Mouse (Mus musculus) neural tube, embryonic 15.5 days (tissue): ENCODE measurements around the gene Sytl2. TPM values are rescaled to one million over a fixed set of nuclear protein-coding genes. Genes with fewer than 3 reads are reported as not detected.

Source experiments
- ATAC-seq: fragments of 200-750 bp; cut with Nextera tagmentation; 2 replicates; pipeline ENCODE4 v1.8.0; 2017; ENCODE audit warnings: mild to moderate bottlenecking, moderate TSS enrichment, moderate library complexity; ENCODE audit not compliant: low FRiP score
- H3K27ac ChIP-seq: fragments of 300-500 bp; sonication (generic); replicated peaks from 2 replicates; pipeline ENCODE4 v1.5.1; 2015; ENCODE audit warnings: mild to moderate bottlenecking, inconsistent platforms
- H3K27me3 ChIP-seq: fragments of 300-500 bp; sonication (generic); replicated peaks from 2 replicates; pipeline ENCODE4 v1.6.1; 2015; ENCODE audit warnings: inconsistent platforms
- H3K36me3 ChIP-seq: fragments of 300-500 bp; sonication (generic); 2 replicates; pipeline ENCODE4 v1.6.1; 2015; ENCODE audit warnings: inconsistent platforms
- H3K4me1 ChIP-seq: fragments of 300-500 bp; sonication (generic); 2 replicates; pipeline ENCODE4 v1.6.1; 2015; ENCODE audit warnings: inconsistent platforms
- H3K4me2 ChIP-seq: fragments of 300-500 bp; sonication (generic); 2 replicates; pipeline ENCODE4 v1.6.1; 2015; ENCODE audit warnings: inconsistent platforms, mild to moderate bottlenecking, moderate library complexity
- H3K4me3 ChIP-seq: fragments of 300-500 bp; sonication (generic); replicated peaks from 2 replicates; pipeline ENCODE4 v1.5.1; 2015; ENCODE audit warnings: mild to moderate bottlenecking, inconsistent platforms
- H3K9ac ChIP-seq: fragments of 300-500 bp; sonication (generic); replicated peaks from 2 replicates; pipeline ENCODE4 v1.6.1; 2015; ENCODE audit warnings: mild to moderate bottlenecking, inconsistent platforms
- H3K9me3 ChIP-seq: fragments of 300-500 bp; sonication (generic); replicated peaks from 2 replicates; pipeline ENCODE4 v1.6.1; 2016; ENCODE audit warnings: inconsistent platforms
- WGBS: fragments of 180-500 bp; shearing (Covaris S2); methylation state at CpG from one replicate; pipeline ENCODE4 v1.1.7; 2015; ENCODE audit warnings: mixed read lengths; 5-methylcytosine and 5-hydroxymethylcytosine counted together
- polyA plus RNA-seq: library from polyadenylated mRNA; unstranded; fragments of >200 nt; fragmentation: Nextera tagmentation; extraction: Ambion mirVana; gene quantifications from 2 replicates; pipeline ENCODE4 v1.2.1, GENCODE M21; 2015

Sytl2 gene
- polyA plus RNA-seq, 1 experiment from 2014 or later, result 10.1 TPM

- under 1% methylated on average over 123 of the region's 123 CpGs for WGBS
- no peaks in the 10 kb centered on the region for H3K9me3 ChIP-seq
- H3K4me1 ChIP-seq, result peaks cover 10% of the 10 kb centered on the region
- H3K36me3 ChIP-seq, result no peaks in the 10 kb centered on the region
- peak; percentile 84 for ATAC-seq
- H3K4me2 ChIP-seq, result peak overlapping the region; percentile 81
- H3K4me3 ChIP-seq, result peak overlapping the region; percentile 80
- peak overlapping the region; percentile 92 for H3K9ac ChIP-seq
- H3K27me3 ChIP-seq, result no peaks in the 10 kb centered on the region
- H3K27ac ChIP-seq, result peak overlapping the region; percentile 98
These were observed 141.3 kb downstream of the Sytl2 start for GRCm38 (mm10) chr7:90443101-90444091.

- Histone ChIP-seq H3K4me1 (peaks cover 12% of the 10 kb centered on the region), H3K4me3 (peak overlapping the region; percentile 80), H3K4me2 (peak overlapping the region; percentile 81), H3K9me3 (no peaks in the 10 kb centered on the region), H3K27me3 (no peaks in the 10 kb centered on the region), H3K27ac (peak overlapping the region; percentile 98), H3K36me3 (peaks cover 2% of the 10 kb centered on the region; the same call in 1 of the 2 replicates), H3K9ac (peak overlapping the region; percentile 92)
- no peak for ATAC-seq
- under 1% methylated on average over 6 of the region's 6 CpGs for WGBS
These were observed 142.2 kb downstream of the Sytl2 start for GRCm38 (mm10) chr7:90444206-90444605.

- peak overlapping the region; percentile 65 for H3K4me2 ChIP-seq
- peak overlapping the region; percentile 75 for H3K9ac ChIP-seq
- WGBS, result 31% methylated on average over 7 of the region's 7 CpGs
- H3K9me3 ChIP-seq, result no peaks in the 10 kb centered on the region
- H3K27ac ChIP-seq, result peak overlapping the region; percentile 94; the same call in 1 of the 2 replicates
- peak overlapping the region; percentile 73 for H3K4me3 ChIP-seq
- peaks cover 18% of the 10 kb centered on the region for H3K4me1 ChIP-seq
- peak; percentile 13; the same call in 1 of the 2 replicates for ATAC-seq
- H3K36me3 ChIP-seq, result peaks cover 17% of the 10 kb centered on the region
- no peaks in the 10 kb centered on the region for H3K27me3 ChIP-seq
These were observed 154.2 kb downstream of the Sytl2 start for GRCm38 (mm10) chr7:90456149-90456844.

- Histone ChIP-seq H3K4me2 (peak within 1 kb of the TSS; percentile 65), H3K9ac (peak within 1 kb of the TSS; percentile 75), H3K27ac (peak within 1 kb of the TSS; percentile 94), H3K9me3 (no peaks in the 10 kb centered on the region), H3K4me3 (peak within 1 kb of the TSS; percentile 73), H3K27me3 (no peaks in the 10 kb centered on the region), H3K36me3 (peaks cover 12% of the 10 kb centered on the region), H3K4me1 (peaks cover 18% of the 10 kb centered on the region)
- WGBS, result under 1% methylated on average over 41 of the region's 41 CpGs
- ATAC-seq, result peak; percentile 98
These were observed 154.9 kb downstream of the Sytl2 start, which contains the start of gene Tmem126a for GRCm38 (mm10) chr7:90456845-90457468. Gene Tmem126a (minus strand): TSS chr7:90457229.

GRCm38 (mm10) chr7:90457517-90457916, 155.5 kb downstream of the Sytl2 start:
- Histone ChIP-seq H3K4me3 (peak overlapping the region; percentile 73), H3K36me3 (peaks cover 12% of the 10 kb centered on the region), H3K4me2 (peak overlapping the region; percentile 65), H3K4me1 (peaks cover 18% of the 10 kb centered on the region), H3K27me3 (no peaks in the 10 kb centered on the region), H3K9me3 (no peaks in the 10 kb centered on the region), H3K9ac (peak overlapping the region; percentile 75), H3K27ac (peak overlapping the region; percentile 94)
- WGBS, result 8% methylated on average over 10 of the region's 10 CpGs
- ATAC-seq, result peak; percentile 74

Other genes with a start within 250 kb of the Sytl2 start
- gene Picalm, start 172.0 kb upstream of the Sytl2 start, polyA plus RNA-seq, result 32.4 and 41.5 TPM in 2 replicates
- gene Ccdc83, start 36.5 kb upstream of the Sytl2 start, polyA plus RNA-seq, result not detected in 2 replicates
- gene Ccdc89, start 124.3 kb downstream of the Sytl2 start, polyA plus RNA-seq, result 1.3 and 1.5 TPM in 2 replicates
- gene Crebzf, start 140.5 kb downstream of the Sytl2 start, polyA plus RNA-seq, result 30.2 and 33.8 TPM in 2 replicates
- gene Tmem126a, start 155.0 kb downstream of the Sytl2 start, polyA plus RNA-seq, result 139 and 163 TPM in 2 replicates
- 47.2 and 49.0 TPM in 2 replicates for gene Tmem126b, start 173.7 kb downstream of the Sytl2 start, polyA plus RNA-seq
- 29.8 and 29.9 TPM in 2 replicates for gene Dlg2, start 174.4 kb downstream of the Sytl2 start, polyA plus RNA-seq